Mouse (Mus musculus) kidney, postnatal 14 days (tissue): ENCODE measurements around the gene Cep55.

Source experiments
- DNase-seq: peaks from one replicate; pipeline ENCODE4 v3.0.0; 2022; ENCODE audit warnings: mixed read lengths

The Cep55 gene

DNA sequence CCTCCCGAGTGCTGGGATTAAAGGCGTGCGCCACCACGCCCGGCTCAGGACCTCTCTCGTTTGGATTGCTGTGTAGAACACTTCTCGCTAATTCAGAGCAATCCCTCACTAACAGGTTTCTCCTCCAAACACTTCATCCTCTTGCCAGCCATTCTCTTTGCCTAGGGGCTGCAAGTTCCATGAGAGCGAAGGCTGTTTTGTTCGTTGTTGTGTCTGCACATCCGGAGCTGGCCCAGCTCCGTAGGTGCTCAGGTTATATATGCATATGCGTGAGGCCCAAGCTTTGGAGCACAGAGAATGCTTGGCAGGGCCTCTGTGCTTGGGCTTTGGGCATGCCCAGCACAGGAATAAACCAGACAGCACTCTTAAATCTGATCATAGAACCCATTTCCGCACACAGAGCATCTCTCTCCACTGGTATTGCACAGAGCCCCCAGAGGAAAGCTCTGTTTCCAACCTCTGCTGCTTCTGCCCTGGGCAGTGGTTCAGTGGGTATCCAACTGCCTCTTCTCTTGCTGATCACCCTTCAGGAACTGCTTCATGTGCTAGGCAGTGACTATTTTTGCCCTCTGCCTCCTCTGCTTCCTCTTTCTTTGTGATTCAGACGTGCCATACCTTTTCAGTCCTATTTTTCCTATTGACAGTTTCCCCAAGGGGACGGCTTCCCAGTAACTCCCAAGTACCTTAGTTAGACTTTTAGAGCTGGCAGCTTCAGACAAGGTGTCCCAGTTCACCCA is 54.9 kb downstream of the Cep55 start:
- no peak for DNase-seq

DNA sequence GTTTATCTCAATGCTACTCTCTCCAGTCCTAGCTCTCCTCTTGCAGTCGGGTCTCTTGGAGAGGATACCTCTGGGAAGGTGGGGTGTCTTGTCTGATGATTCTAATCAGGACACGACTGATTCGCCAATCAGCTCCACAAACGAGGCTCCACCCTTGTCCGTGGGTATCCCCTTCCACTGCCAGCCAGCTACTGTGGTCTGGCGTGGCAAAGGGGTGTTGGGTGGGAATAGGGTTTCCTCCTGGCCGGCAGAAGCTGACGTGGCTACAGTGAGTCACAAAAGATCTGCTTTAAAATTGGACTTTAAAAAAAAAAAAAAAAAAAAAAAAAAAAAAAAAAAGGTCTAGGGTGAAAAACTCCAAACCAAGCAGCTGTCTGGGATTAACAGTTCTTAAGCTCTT is 56.2 kb downstream of the Cep55 start:
- no peak for DNase-seq

DNA sequence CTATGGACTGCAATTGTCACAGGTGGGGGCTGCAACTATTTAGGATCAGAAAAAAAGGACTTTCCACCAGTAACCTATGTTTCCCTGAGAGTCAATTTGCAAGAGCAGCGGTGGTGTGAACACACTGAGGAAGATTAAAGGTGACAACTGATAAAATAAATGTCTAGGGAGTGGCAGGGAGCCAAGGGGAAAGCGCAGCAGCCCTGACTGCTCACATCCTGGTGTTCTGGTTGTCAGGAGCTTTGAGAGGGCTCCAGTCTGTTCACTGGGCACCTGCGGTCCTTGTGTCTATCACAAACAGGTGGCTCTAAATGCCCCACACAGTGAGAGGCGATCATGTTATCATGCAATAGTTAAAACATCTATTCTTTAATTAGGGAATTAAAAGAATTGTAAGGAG is 57.8 kb downstream of the Cep55 start:
- DNase-seq = no peak

DNA sequence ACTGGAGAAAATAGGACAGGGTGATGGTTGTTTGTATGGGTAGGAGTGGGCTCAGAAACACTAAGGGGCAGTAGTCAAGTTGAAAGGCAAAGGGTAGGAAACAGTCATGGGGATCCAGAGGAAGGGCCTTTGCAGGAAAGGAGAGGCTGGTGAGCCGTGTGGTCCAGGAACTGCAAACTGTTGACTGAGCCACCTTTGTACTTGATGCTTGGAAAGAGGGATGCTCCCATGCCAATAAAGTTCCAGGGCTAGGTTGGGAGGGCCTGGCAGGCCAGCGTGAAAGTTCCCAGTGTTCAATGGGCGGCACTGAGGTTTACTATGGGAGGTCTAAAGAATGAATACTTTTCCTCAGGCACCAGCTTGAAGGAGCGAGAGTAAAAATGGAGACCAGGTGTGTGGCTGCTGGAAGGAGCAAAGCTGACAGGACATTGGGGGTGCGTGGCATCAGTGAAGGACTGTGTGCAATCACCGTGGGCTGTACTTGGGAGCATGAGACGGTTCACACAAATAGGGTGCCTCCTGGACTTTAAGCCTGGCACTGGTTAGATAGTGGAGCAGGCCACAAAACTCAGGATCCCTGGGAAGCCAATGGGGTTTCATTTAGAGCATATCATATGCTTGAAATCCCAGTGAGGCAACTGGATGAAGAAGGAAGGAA is 60.2 kb downstream of the Cep55 start:
- no peak for DNase-seq

DNA sequence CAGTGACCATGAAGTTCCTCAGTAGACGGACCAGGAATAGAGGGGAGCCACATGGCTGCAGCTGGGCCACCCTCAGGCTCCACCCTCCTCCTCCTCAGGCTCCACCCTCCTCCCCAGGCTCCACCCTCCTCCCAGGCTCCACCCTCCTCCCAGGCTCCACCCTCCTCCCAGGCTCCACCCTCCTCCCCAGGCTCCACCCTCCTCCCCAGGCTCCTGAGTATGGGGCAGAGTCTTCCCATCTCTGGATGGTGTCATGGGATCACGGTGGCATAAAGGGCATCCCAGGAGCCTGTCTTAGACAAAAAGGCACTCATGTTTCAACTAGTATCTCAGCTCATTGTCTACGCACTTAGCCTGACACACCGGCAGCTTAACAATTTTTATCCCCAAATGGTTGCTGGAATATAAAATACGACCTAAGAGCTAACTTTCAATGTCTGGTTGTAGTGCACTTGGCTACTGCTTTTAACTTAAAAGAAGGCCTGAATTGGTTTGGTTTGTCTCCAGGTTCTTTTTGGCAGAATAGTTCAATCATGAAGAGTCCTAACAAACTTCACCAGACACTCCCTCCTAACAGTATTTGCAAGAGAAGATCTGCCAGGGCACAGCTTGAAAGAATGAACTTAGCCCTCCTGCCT is 65.4 kb downstream of the Cep55 start:
- no peak for DNase-seq

- no peak for DNase-seq
Observed at GRCm38 (mm10) chr19:38123921-38124320, 69.1 kb downstream of the Cep55 start.
